Mouse (Mus musculus) kidney, adult 18-20 months (tissue): Measurements from ENCODE around the gene Zfp472.
"Not testable (repeated sequence)": the region's sequence is repeated elsewhere in the genome, so short reads cannot be mapped to it uniquely, and the experiment has no call there.

Experiments
- DNase-seq: peaks from one replicate; pipeline ENCODE4 v3.0.0; 2021

Zfp472 gene

DNA sequence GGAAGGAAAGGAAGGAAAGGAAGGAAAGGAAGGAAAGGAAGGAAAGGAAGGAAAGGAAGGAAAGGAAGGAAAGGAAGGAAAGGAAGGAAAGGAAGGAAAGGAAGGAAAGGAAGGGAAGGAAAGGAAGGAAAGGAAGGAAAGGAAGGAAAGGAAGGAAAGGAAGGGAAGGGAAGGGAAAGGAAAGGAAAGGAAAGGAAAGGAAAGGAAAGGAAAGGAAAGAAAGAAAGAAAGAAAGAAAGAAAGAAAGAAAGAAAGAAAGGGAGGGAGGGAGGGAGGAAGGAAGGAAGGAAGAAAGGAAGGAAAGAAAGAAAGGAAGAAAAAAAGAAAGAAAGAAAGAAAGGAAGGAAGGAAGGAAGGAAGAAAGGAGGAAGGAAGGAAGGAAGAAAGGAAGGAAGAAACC, 54.8 kb downstream of the Zfp472 start:
- not testable (repeated sequence) for DNase-seq
